Mouse (Mus musculus) kidney, postnatal 10 days (tissue): ENCODE results near the gene Calb2.

Experiments used
- DNase-seq: peaks from one replicate; pipeline ENCODE4 v3.0.0; 2021; ENCODE audit warnings: mixed read lengths

Calb2 gene

DNA sequence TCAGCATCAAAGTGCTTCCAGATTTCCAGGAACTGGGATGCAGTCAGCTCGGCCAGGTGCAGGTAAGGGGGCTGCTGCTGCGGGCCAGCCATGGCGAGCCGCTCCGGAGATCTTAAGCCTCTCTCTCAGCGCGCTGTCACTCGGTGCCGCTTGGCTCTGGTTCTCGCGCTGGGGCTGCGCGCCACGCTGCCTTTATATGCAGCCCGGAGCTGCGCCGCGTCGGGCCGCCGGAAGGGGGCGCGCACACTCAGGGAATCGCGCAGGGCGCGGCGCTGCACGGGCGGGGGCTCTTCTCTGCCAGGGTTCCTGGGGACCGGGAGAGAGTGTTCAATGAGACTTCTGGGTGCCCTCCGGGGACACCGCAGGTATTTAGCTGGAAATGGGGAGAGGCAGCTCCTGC, at the start of gene Calb2:
Calb2 (minus strand) TSS at position 165 of the 400 bp plus-strand sequence.
- DNase-seq: peak; percentile 71

DNA sequence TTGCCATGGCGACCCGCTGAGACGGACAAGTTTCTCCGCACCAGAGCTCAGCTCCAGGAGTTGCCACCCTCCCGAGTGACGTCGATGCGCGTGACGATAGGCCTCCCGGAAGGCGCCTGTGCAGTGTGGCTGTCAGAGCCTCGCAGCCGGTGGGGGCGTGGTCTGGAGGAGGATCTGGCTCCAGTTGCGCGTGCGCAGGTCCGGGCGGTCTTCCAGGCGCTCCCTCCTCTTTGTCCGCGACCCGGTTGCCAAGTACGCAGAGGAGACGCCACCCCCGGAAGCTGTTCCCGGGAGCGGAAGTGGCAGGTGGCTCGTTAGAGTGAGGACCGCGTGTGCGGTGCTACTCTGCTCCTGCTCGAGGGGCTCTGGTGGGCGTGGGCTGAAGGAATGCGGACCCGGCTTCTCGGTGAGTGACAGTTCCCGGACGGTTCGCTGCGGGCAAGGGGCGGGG, 49.7 kb upstream of the Calb2 start:
- peak; percentile 100 for DNase-seq

DNA sequence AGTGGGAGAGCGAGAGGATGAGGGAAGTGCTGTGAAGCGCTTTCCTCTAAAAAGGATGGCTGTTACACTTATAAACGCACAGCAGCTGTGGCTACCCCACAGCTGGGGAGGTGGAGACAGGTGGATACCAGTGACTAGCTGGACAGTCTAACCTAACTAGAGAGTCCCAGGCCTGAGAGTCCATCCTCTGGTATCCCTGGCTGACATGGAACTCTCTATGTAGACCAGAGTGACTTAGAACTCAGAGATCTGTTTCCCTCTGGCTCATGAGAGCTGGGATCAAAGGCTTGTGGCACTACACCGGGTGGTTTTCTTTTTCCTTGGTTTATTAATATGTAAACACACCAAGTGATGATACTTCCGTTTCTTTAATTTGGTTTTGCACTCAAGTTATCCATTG, 49.2 kb upstream of the Calb2 start:
- no peak for DNase-seq

DNA sequence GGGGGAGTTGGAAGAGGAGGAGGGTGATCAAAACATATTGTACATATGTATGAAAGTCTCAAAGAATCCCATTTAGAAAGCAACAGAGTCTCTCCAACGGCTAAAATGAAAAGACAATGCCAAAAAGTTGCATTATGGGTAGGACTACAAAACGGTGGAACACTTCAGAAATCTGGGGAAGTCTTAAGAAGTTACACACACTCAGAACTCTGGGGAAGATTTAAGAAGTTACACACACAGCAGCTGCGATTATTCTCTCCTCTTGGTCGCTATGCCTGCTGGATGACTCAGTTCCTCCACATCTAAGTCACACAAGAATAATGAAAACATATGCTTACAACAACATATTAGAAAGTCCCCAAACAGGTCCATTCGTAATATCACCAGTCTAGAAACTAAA, 48.2 kb upstream of the Calb2 start:
- DNase-seq: no peak

DNA sequence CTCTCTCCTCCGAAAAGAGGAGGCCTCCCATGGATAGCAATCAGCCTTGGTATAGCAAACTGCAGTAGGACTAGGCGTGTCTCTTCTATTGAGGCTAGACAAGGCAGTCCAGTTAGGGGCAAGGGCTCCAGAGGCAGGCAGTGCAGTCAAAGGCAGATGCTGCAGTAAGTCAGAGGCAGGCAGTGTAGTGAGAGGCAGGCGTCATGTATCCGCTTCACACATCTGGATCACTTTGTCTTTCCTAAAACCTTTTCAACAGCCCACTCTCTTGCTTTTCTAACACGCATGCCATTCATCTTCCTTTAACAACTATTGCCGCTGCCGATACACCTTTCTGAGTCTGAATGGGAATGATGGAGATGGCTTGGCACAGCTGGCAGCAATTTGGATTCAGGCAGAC, 47.4 kb upstream of the Calb2 start, which contains the start of gene Cmtr2:
Cmtr2 (plus strand) TSS at position 301 of the 400 bp plus-strand sequence.
- no peak for DNase-seq

DNA sequence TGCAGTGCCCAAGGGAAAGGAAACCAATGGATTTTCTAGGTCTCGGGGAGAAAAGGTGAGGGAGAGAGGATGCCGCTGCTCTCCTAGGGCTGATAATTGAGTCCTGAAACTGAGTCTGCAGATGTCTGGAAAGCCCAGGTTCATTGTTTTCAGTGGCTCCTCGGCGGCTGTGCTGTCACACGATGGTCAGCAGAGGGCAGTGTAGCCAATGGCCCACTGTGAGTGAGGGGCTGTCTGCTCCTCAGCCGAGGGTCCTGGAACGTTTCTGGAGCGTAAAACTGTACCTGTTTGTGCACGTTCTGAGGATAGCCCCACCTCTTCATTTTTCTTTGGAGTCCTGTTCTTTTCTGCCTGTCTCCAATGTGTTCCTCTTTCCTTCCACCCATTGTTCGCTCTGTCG, 33.8 kb upstream of the Calb2 start:
- peak; percentile 31 for DNase-seq

DNA sequence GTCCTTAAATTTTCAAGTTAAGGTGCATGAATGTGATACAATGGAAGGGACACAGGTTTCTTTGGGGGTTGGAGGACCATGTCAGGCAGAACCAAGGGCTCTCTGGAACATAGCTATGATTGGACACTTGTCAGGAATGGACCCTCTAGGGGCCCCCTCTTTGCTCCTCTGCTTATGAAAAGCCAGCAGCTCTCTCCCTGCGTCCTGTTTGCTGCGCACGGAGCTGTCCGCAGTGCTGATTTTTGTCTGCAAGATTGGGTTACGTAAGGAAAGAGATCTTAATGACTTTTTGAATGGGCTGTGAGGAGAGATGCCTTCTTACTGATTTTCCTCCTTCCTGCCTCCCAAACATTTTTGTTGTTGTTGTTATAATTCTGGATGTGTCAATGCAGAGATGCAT, 28.7 kb upstream of the Calb2 start:
- DNase-seq: peak; percentile 87

DNA sequence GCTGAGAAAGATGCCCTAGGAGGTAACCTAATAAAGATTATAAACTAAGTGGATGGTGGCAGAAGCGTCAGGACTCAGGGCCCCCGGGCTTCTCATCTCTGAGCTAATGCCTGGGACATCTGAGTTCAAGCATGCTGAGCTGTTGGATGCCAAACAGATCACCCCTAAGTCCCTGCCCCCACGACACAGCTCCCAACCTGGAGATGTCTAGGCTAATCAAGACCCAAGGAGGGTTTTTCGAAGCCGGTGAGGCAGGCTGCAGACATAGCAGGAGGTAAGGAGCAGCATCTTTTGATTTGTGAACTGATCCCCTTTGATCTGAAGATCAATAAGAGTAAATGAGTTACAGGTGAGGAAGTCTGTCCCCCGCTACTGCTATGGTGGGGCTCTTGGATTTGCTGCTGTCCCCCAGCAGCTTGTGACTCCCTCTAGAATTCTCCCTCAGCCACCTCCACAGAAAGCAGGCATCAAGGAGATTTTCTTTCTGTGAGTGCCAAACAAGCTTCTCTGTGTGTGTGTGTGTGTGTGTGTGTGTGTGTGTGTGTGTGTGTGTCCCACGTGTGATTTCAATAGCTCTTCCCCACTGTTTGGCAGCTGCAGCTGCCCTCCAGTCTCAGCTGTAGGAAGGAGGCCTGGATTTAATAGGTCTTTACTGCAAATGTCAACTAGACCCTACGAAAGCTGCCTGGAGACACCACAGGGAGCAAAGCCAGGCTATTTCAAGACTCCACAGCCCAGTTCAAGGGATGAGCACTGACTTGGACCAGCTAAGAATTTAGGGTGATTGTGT, 21.1 kb upstream of the Calb2 start:
- no peak for DNase-seq

DNA sequence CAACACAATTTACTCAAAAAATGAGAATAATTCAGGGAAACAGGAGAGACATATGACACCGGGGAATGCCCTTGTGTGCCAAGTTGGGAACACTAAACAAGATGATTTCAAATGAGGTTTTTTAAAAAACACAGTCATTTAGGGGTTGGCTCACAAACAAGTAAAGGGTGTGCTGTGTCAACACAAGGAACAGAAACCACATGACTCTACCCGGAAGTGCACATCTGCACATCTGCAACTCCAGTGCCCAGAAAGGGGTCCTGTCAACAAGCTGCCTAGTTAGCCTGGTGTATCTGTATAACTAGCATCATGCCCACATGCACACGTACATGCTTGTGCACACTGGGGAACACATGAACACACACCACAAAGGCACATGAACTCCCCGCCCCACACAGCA, 17.5 kb upstream of the Calb2 start:
- no peak for DNase-seq

DNA sequence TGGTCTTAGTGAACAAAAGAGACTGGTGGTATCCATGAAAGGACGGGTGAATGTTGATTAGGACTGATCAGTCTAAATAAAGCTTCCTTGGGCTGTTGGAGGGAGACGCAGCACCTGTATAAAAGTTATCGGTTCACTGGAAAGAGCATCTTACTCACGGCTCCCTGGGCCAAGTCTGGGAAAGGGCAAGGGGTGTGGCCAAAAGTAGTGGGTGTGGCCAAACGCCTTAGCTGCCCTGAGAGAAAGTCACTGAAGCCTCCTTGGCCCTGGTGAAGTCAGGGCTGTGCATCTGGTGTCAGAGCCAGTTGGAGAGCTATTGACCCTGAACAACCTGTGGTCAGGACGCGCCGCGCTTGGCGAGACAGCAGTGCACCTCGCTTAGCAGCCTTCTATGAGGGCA, 15.7 kb upstream of the Calb2 start:
- DNase-seq: peak; percentile 14

DNA sequence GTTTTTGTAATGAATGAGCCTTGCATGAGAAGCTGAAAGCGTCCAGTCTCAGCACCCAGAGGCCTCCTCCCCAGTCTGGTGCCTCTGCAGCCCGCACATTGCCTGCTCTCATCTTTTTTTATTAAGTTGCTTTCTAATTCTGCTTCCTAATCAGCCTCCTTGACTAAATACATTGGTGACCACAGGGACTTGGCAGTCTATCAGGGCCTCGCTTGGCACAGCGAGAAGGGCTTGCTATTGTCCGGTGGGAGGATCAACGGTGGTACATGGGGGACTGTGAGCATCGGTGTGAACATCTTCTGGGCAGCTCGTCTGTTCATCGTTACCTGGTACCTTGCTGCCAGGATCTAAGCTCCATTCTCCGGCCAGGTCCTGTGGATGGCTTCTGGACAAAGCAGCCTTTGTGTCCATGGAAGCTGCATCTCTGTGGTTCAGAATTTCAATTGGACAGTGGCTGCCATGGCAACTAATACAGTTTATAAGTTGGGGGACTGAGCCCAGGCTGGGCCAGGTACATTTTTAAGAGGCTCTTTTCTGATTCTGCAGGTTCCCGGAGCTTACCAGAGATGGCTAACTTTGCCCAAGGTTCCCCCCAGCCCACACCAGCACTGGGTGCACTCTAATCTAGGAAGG, 14.8 kb upstream of the Calb2 start:
- DNase-seq: no peak

DNA sequence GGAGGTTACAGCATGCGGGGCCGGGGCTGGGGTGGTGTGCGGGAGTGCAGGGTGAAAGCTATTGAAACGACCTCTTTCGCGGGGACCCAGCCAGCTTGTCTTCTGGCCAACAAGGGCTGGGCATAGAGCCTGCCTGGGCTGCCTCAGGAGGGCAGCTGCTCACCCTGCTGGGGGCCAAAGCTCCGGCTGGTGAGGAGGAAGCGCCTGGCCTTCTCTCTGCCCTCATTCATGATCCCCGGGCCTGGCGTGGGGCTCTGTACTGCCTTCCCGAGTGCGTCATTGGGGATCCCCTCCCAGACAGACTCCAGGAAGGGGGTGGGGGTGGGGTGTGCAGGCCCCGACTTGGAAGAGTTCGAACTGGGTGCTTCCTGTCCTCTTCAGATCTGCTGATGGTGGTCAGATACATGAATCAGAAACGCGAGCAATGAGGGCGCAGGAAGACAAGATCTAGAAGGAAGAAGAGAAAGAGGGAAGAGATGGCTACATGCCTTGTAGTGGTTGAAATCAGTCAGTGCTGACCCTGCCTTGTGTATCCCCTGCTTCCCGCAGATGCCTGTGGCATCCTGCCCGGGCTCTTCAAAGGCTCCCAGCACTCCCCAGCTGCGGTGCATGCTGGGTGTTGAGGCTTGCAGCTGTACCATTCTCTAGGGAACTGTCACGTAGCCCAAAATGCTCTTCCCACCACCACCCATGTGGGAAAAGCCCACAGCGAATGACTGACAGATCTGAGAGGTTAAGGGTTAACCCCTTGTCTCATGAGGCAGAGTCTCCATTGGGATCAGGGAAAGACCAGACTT, 9.5 kb upstream of the Calb2 start:
- peak; percentile 17 for DNase-seq

DNA sequence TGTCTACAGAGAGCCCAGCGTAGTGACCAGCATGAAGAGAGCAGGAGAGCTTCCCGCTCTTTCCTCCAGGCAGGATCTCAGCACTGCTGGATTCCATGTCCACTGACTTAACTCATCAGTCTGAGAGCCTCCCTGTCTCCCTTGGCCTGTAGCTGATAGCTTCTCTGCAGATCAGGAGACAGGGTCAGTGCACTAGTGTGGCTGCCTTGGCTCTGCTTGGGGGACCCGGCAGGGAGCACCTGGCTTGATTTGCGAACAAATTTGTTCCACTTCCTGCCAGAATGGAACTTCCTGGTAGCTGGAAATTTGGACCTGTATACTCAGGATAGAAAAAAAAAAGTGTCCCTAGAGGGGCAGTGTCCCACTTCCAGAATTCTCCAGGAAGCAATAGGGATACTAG, 6.8 kb upstream of the Calb2 start:
- no peak for DNase-seq

DNA sequence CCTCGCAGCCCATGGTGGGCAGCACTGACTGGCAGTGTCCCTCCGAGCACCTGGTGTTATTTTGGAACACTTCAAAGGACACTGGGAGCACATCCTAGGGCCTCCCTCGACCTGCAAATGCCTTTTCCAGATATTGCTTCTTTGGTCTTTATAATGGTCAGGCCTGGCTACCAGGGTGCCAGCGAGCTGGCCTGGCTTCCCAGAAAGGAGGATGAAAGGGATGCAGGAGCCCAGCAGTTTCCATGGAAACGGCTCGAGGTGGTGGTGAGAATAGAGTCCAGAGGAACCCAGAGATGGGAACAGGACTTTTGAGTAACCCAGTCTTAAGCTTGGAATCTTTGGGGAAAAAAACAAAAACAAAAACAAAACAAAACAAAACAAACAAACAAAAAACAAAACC, 4.2 kb upstream of the Calb2 start:
- DNase-seq: no peak

DNA sequence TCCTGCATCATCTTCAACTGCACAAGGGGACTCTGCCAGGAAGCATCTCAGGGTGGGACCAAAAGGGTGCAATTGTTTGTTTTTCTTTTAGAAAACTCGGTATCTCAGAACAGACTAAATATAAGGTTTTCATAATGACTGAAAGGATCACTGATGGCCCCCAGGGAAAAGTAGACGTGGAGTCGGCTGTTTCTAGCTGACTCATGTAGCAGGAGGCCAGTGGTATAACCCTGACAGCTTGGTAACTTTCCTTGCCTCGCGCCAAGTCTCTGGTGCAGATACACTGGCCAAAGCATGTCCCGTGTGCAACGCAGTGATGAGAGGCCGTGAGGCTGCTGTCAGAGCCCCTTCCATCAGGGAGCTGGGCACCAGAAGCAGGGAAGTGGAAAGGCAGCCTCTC, 1.7 kb downstream of the Calb2 start:
- no peak for DNase-seq

DNA sequence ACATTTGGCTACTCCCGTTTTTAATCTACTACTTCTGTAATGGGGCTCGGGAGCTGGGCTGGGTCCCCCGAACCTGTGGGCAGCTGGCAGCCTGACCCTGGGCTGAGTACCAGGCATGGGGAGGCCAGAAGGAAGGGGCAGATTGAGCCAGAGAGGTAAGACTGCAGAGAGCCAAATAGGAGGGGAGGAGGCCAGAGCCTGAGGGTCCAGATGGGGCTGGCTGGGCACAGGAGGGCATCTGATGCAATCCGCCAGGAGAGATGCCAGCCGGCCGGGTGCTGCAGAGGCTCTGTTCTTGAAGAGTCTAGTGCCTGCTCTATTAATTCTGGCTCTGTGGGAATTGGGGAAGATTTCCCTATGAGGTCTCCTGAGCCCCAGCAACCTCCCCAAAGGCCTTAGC, 6.0 kb downstream of the Calb2 start:
- no peak for DNase-seq

DNA sequence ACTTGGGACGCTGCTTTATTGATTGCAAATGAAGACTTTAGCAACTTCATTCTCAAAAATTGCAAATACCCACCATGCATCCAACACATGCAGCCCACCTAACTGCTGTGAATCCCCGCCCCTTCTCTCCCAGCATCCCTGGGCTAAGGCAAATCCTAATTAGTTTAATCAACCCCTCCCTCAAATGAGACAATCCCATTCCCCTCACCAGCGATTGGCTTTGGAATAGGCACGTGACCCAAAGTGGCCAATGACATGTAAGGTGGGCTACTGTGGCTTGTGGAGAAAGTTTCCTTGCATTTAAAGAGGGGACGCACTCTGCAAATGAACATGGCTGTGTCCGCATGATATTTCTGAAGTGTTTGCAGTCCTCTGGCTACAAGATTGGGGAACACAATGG, 15.1 kb downstream of the Calb2 start:
- DNase-seq: no peak

DNA sequence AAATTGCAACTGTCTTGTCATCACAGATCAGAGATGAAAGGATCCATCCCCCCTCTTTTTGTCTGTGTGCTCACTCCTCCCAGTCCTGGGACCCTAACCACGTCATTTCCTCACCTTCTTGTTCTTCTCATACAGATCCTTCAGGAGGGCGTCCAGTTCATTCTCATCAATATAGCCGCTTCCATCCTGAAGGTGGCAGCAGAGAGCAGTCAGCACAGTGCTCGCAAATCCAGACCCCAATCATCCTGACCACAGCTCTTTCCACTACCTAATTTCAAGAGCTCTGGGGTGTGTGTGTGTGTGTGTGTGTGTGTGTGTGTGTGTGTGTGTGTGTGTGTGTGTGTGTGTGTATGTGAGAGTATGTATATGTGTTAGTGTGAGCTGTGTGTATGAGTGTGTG, 22.5 kb downstream of the Calb2 start:
- peak; percentile 67 for DNase-seq

DNA sequence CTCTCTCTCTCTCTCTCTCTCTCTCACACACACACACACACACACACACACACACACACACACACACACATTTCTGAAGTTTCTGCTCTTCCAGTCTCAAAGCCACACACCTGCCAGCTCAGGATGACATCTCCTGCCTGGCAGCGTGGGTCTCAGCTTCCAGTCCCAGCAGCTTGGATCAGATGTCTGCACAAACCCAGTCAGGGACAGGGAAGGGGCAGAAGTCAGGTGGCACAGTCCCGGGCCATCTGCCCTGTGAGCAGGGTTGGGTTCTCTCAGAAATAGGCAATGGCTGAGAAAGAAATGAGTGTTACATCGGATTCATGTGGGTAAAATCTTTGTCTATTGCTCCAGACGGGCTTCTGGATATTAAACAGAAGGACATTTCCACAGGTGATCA, 27.2 kb downstream of the Calb2 start:
- DNase-seq: no peak

DNA sequence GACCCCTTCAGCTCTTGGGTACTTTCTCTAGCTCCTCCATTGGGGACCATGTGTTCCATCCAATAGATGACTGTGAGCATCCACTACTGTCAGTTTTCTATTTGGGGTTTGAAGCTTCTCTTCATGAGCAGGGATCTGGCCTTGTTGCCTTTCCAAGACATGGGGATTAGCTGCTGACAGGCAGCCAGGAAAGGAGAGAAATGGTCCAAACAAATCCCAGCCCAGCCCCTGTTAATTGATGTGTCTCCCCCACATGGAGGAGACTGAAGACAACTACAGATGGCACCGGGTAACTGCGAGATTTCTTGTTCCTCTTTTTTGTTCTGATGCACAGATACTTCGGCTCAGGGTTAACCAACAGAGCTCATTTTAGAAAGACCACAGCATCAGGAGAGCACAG, 27.9 kb downstream of the Calb2 start:
- DNase-seq: no peak

DNA sequence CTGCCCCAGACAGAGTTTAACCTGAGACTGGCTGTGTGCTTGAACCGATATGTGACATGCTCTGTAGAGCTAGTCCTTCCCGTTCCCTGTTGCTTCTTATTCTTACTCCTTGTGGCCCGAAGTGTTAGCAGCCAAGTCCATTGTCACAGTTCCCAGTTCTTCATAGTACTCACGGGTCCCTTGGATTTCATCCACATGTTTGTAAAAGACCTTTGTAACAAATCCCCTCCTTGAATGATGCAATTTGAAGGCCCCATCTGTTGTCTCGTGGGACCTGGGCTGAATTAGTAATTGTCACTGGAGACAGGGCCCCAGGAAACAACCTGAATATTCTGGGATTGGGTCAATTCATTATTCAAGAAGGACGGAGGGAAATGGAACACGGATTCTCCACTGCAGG, 32.5 kb downstream of the Calb2 start:
- DNase-seq: no peak

DNA sequence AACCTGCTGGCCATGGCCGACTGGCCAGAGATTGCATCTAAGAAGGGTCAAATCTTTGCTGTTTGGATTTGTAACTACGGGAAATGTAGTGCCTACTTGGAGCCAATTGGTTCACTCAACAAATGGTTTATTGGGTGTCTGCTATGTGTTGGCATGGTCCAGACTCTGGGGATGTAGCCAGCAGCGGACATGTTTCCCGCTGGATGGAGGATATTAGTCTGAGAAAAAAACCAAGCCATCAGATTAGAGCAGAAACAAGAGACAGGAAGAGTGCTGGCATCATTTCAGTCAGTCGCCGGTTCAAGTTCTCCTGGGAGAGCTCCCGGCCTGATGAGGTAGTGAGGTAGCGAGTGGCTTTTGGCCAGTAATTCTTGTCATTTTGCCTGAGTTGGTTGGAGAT, 33.8 kb downstream of the Calb2 start:
- no peak for DNase-seq

DNA sequence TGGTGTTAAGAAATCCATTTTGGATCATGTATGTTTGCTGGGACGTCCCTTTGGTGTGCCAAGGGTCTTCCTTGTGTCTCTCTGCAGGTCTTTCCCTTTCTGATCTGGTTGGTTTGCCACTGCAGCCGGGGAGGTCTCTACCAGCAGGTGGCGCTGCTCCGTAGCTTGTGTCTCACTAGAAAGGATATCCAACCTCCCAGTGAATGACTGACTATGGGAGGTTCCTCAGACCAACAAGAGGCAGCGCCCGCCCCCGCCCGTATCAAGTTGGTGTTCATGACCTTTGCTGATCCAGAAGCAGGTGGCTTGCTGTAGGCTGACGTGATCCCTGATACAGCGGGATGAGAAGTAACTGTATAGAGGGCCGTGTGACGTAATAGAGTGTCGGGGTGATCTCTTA, 37.5 kb downstream of the Calb2 start:
- DNase-seq: peak; percentile 86

DNA sequence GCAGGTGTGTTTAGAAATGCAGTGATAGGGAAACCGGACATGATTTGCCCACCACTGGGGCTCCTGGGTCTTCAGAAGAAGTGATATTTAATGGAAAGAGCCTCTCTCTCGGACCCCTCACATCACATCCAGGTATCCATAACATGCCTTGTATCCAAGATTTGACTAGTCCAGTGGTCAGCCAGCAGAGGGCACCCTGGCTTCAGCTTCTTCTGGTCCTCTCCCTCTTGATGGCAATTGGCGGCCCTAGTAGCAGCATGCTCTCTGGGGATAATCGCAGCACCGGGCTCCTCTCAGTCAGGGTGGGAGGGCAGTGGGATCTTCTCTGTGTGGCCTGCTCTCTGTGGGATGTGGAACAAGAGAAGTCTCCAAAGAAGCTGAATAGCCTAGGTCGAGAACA, 48.3 kb downstream of the Calb2 start:
- DNase-seq: peak; percentile 18
